Mouse (Mus musculus): ENCODE measurements at regions not wholly inside any gene's neighbourhood (a gene's known extent, or its start where the extent isn't known, plus 50 kb on each side); places are given as distances from the start of the nearest gene placed in this dataset.
"Not testable (repeated sequence)": the region's sequence is repeated elsewhere in the genome, so short reads cannot be mapped to it uniquely, and the experiment has no call there.

DNA sequence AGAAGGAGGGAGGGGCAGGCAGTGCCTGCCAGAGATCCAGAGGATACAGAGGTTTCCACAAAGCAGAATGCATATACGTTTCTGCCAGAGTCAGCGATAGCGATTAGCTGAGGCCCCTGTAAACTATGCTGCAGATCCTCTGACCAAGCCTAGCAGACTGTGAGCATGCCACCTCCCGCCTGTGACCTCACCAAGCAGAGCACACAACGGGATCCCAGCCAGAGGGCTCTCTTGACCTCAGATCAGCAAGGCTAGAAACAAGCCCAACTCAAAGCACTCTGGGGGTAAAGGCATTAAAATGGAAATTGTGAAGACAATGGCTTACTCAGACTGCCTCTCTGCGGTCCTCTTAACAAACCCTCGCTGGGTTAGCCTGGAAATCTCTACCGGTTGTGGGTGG is 185.6 kb downstream of the Adgrd1 start:
- Histone ChIP-seq H3K27ac (ENCODE audit: insufficient read depth, low read depth, low read length) (no peak overlapping the region), H3K4me1 (ENCODE audit: control insufficient read depth, insufficient read depth, insufficient read length, low read length) (no peaks in the 10 kb centered on the region), H3K36me3 (ENCODE audit: control insufficient read depth, insufficient read depth, low read length) (no peaks in the 10 kb centered on the region), H3K27me3 (ENCODE audit: control insufficient read depth, insufficient read depth, low read length) (no peaks in the 10 kb centered on the region), H3K4me3 (ENCODE audit: low read depth, low read length) (no peak overlapping the region)
- 10% methylated on average over 8 of the region's 8 CpGs for WGBS
- no peak for TF ChIP-seq CTCF (IDR thresholded peaks at IDR 0.05; ENCODE audit: extremely low read depth, insufficient read length, insufficient replicate concordance, low read depth, low read length)
- no peak for TF ChIP-seq POLR2A (IDR thresholded peaks at IDR 0.05; ENCODE audit: low read depth, low read length)

DNA sequence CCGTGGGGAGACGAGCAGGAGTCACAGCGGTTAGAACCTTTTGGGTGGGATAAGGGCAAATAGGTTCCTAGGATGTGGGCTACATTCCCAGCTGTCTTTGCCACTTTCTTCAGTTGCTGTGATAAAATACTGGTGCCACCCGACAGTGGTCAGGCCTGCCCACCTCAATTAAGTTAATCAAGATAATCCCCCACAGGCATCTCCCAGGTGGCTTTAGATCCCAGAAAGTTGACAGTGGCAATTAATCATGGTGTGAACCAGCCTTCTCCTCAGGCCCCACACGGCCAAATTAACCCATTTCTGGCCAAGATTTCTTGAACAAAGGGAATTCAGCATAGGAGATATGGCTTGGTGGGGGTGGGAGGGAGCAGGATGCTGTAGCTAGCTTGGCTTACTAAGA is 186.3 kb downstream of the Adgrd1 start:
- no peak overlapping the region for H3K27ac ChIP-seq (ENCODE audit: insufficient read depth, low read depth, low read length)
- H3K4me3 ChIP-seq (ENCODE audit: low read depth, low read length): no peak overlapping the region
- TF ChIP-seq CTCF (IDR thresholded peaks at IDR 0.05; ENCODE audit: extremely low read depth, insufficient read length, insufficient replicate concordance, low read depth, low read length): no peak
- TF ChIP-seq POLR2A (IDR thresholded peaks at IDR 0.05; ENCODE audit: low read depth, low read length): no peak
- H3K36me3 ChIP-seq (ENCODE audit: control insufficient read depth, insufficient read depth, low read length): no peaks in the 10 kb centered on the region
- H3K27me3 ChIP-seq (ENCODE audit: control insufficient read depth, insufficient read depth, low read length): no peaks in the 10 kb centered on the region
- 20% methylated on average over 5 of the region's 5 CpGs for WGBS
- H3K4me1 ChIP-seq (ENCODE audit: control insufficient read depth, insufficient read depth, insufficient read length, low read length): no peaks in the 10 kb centered on the region

DNA sequence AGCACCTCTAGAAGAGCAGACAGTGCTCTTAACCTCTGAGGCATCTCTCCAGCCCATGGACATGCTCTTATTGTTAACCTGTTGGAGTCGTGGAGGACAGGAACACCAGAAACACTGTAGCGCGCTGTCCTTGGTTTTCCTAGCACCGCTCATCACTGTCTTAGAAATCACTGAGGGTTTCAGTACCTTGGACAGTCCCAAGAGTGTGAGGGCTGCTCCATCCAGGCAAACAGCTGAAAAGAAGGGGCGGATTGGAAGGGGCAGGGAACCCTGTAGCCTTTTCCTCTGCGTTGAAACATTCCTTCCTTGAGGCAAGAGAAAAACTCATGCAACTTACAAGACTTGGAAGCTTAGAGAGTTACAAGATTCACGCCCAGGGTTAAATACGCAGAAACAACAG is 190.9 kb downstream of the Adgrd1 start:
- 14% methylated on average over 8 of the region's 8 CpGs for WGBS
- H3K27ac ChIP-seq (ENCODE audit: insufficient read depth, low read depth, low read length): no peak overlapping the region

DNA sequence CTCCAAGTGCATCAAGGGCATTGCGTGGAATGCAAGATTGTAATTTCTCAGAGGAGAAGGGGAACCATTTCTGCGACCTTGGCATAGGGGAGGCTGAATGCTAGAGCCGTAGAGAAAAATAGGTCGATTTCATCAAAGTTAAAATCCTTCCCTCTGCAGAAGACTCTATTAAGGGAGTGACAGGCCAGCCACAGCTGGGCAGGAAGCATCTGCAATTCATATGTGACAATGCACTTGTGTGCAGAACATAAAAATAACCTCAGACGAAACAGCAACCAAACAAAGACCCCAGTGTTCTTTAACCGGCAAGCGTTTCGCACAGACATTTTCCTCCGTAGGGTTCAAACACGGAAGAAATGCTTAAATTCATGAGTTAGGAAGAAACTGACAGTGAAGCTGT is 196.3 kb downstream of the Adgrd1 start:
- H3K36me3 ChIP-seq (ENCODE audit: control insufficient read depth, insufficient read depth, low read length); H3K4me1 ChIP-seq (ENCODE audit: control insufficient read depth, insufficient read depth, insufficient read length, low read length); H3K27ac ChIP-seq (ENCODE audit: insufficient read depth, low read depth, low read length); H3K27me3 ChIP-seq (ENCODE audit: control insufficient read depth, insufficient read depth, low read length); H3K4me3 ChIP-seq (ENCODE audit: low read depth, low read length): not testable (repeated sequence)
- 83% methylated on average over 10 of the region's 10 CpGs for WGBS

More for the DNA sequence above, 190.9 kb downstream of the Adgrd1 start:
- no peaks in the 10 kb centered on the region for H3K27me3 ChIP-seq (ENCODE audit: control insufficient read depth, insufficient read depth, low read length)
- no peaks in the 10 kb centered on the region for H3K36me3 ChIP-seq (ENCODE audit: control insufficient read depth, insufficient read depth, low read length)
- H3K4me1 ChIP-seq (ENCODE audit: control insufficient read depth, insufficient read depth, insufficient read length, low read length): no peaks in the 10 kb centered on the region
- H3K4me3 ChIP-seq (ENCODE audit: low read depth, low read length): no peak overlapping the region
- TF ChIP-seq CTCF (IDR thresholded peaks at IDR 0.05; ENCODE audit: extremely low read depth, insufficient read length, insufficient replicate concordance, low read depth, low read length): no peak
- TF ChIP-seq POLR2A (IDR thresholded peaks at IDR 0.05; ENCODE audit: low read depth, low read length): no peak

DNA sequence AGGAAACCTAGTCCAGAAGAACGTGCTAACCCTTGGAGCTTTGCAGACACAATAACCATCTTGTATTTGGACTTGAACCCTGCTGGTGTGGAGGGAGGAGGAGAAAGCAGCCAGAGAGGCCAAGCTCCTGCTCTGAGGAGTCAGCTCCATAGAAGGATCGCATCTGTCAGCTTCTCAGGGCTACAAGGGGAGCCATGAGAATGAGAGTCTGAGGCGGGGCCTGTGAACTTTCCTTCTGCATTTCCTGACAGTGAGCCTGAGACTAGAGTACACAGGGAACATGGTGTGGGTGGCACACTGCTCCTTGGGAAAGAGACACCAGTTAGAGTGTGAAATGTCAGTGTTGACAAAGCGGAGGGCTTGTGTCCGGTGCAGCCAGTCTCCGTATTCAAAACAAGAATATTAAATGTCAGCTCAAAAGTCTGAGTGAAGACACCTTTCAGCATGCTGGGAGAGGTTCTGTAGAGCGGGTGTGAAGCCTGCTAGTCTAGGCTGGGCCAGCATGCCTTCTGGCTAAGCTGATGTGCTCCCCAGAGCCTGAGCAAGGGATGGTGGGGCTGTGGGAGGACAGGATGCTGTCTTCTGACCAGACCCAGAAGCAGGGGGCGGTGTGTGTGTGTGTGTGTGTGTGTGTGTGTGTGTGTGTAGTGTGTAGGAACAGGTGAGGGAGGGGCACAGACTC is 198.5 kb downstream of the Adgrd1 start:
- H3K27ac ChIP-seq (ENCODE audit: insufficient read depth, low read depth, low read length); H3K4me1 ChIP-seq (ENCODE audit: control insufficient read depth, insufficient read depth, insufficient read length, low read length); H3K4me3 ChIP-seq (ENCODE audit: low read depth, low read length); H3K36me3 ChIP-seq (ENCODE audit: control insufficient read depth, insufficient read depth, low read length); H3K27me3 ChIP-seq (ENCODE audit: control insufficient read depth, insufficient read depth, low read length): not testable (repeated sequence)
- WGBS: 62% methylated on average over 8 of the region's 8 CpGs

DNA sequence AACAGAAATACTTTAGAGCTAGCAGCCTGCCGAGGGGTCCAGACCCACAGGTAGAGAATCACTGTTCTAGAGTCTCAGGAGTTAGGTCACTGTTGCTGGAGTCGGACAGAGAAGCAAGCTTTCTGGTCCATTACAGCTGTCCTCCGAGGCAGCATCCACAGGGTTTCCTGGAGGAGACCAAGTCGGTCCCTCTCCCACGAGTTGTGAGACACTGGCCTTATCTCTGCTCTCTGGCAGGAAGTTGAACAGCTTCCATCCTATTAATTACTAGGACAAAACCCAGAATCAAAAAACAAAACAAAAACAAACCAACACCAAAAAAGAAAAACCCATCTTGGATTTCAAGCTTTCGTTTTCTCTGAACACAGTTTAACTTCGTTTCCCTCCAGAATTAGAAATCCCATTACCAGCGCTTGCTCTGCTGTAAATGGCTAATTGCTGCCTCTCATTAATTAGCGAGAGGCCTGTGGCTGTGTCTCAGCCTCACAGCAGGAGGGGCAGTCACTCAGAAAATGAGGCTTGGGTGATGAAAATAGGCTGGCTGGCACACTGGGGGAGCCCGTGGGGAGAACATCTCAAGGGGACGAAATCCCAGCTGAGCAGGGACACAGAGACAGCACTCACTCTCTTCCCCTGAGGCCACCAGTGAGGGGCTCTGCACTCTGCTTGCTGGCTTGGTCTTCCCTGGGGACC is 201.3 kb downstream of the Adgrd1 start:
- 63% methylated on average over 11 of the region's 11 CpGs for WGBS
- no peaks in the 10 kb centered on the region for H3K4me1 ChIP-seq (ENCODE audit: control insufficient read depth, insufficient read depth, insufficient read length, low read length)
- H3K27me3 ChIP-seq (ENCODE audit: control insufficient read depth, insufficient read depth, low read length): no peaks in the 10 kb centered on the region
- no peak overlapping the region for H3K27ac ChIP-seq (ENCODE audit: insufficient read depth, low read depth, low read length)
- no peak overlapping the region for H3K4me3 ChIP-seq (ENCODE audit: low read depth, low read length)
- TF ChIP-seq POLR2A (IDR thresholded peaks at IDR 0.05; ENCODE audit: low read depth, low read length) (no peak), CTCF (IDR thresholded peaks at IDR 0.05; ENCODE audit: extremely low read depth, insufficient read length, insufficient replicate concordance, low read depth, low read length) (no peak)
- no peaks in the 10 kb centered on the region for H3K36me3 ChIP-seq (ENCODE audit: control insufficient read depth, insufficient read depth, low read length)

DNA sequence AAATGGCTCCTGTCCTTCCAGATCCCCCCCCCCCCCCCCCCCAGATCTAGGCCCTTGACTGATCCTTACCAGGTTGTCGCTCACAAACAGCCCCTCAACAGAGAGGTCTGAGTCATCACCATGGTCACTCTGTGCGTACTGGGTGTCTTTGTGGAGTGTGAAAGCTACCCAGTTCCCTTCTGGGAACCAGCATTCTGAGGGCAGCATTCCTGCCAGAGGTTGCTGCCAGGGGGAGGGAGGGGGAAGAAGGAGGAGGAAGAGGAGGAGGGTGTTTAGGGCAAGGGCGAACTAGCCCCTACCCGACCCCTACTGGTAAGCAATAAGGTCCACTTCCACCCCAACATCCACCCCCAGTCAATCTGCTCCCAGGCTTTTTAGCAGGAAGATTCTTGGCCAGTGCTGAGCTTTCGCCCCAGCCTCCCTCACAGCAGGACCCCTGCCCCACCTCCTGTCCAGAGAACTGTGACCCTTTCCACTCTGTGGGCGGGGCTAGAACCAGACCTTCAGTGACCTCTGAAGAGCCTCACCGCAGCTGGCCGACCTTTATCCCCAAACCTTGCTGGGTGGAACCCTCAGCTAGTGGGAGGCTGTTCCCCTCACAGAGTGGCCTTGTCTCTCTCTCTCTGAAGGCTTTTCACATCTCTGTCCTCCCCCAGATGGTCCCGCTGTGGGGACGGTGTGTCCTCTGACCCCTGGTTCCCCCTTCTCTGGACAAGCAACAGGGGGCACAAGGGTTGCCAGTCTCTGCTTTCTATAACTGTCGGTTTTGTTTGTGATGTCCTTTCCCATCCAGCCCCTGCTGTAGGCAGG is 202.2 kb upstream of the Sfswap start:
- TF ChIP-seq CTCF (IDR thresholded peaks at IDR 0.05; ENCODE audit: extremely low read depth, insufficient read length, insufficient replicate concordance, low read depth, low read length) (no peak), POLR2A (IDR thresholded peaks at IDR 0.05; ENCODE audit: low read depth, low read length) (no peak)
- H3K27ac ChIP-seq (ENCODE audit: insufficient read depth, low read depth, low read length): no peak overlapping the region
- H3K4me3 ChIP-seq (ENCODE audit: low read depth, low read length): no peak overlapping the region
- no peaks in the 10 kb centered on the region for H3K4me1 ChIP-seq (ENCODE audit: control insufficient read depth, insufficient read depth, insufficient read length, low read length)
- 27% methylated on average over 11 of the region's 11 CpGs for WGBS
- H3K36me3 ChIP-seq (ENCODE audit: control insufficient read depth, insufficient read depth, low read length): no peaks in the 10 kb centered on the region
- H3K27me3 ChIP-seq (ENCODE audit: control insufficient read depth, insufficient read depth, low read length): no peaks in the 10 kb centered on the region
